Comparison of ENCODE assay signal across 9 mouse cellular contexts in genomic region chr6:119449060-119449499, GRCm38 (mm10). TPM values are rescaled to one million over a fixed set of nuclear protein-coding genes. Genes with fewer than 3 reads are reported as not detected.
DNase-seq lines count a peak whose midpoint lies in the region; ATAC-seq and TF ChIP-seq lines count a peak whose summit lies in the region.
"Had no signal": no experiment of that assay in that cellular context is flagged by ENCODE, and none has a peak within 500 bp of the region (broad histone marks: within the 10 kb centered on the region; RNA-seq: fewer than 3 reads in every experiment).

No protein-coding gene starts in this region.

- no peaks in the 10 kb centered on the region for H3K36me3 ChIP-seq in forebrain, embryonic 16.5 days (ENCODE audit: control insufficient read depth, insufficient read depth)
- H3K36me3 ChIP-seq in intestine, embryonic 14.5 days (ENCODE audit: control insufficient read depth, insufficient read depth, low read length) = no peaks in the 10 kb centered on the region
- H3K36me3 ChIP-seq in liver, embryonic 15.5 days (replicated peaks) = no peaks in the 10 kb centered on the region
- H3K36me3 ChIP-seq in neural tube, embryonic 13.5 days = no peaks in the 10 kb centered on the region

- peaks cover 36% of the 10 kb centered on the region for H3K4me1 ChIP-seq in forebrain, embryonic 16.5 days (replicated peaks; ENCODE audit: control insufficient read depth, insufficient read depth, low read length)
- peaks cover 15% of the 10 kb centered on the region for H3K4me1 ChIP-seq in intestine, embryonic 14.5 days (replicated peaks; ENCODE audit: control insufficient read depth, insufficient read depth, low read length)
- peaks cover 3% of the 10 kb centered on the region for H3K4me1 ChIP-seq in liver, embryonic 15.5 days (replicated peaks)
- peaks cover 48% of the 10 kb centered on the region for H3K4me1 ChIP-seq in neural tube, embryonic 13.5 days (replicated peaks)

- peak; percentile 57 for TF ChIP-seq CTCF in gastrocnemius, adult 2 months (IDR thresholded peaks at IDR 0.05)

- peak overlapping the region; percentile 18; the same call in 1 of the 2 replicates for H3K9ac ChIP-seq in forebrain, embryonic 16.5 days (replicated peaks; ENCODE audit: low read depth, low read length)
- H3K9ac ChIP-seq in intestine, embryonic 14.5 days (ENCODE audit: low read length) = peak overlapping the region; percentile 37
- no peak overlapping the region for H3K9ac ChIP-seq in liver, embryonic 15.5 days
- H3K9ac ChIP-seq in neural tube, embryonic 13.5 days = peak overlapping the region; percentile 58; the same call in 1 of the 2 replicates

- no peak for ATAC-seq in forebrain, embryonic 16.5 days
- peak; percentile 67 for ATAC-seq in intestine, embryonic 14.5 days (replicated peaks; ENCODE audit: low FRiP score, low TSS enrichment, low read depth)
- no peak for ATAC-seq in liver, embryonic 15.5 days (ENCODE audit: insufficient read depth)
- ATAC-seq in neural tube, embryonic 13.5 days (ENCODE audit: low read depth) = no peak
- ATAC-seq in erythroblast, adult 5-6 weeks (replicated peaks; ENCODE audit: low FRiP score, poor library complexity, severe bottlenecking) = no peak
- ATAC-seq: Patski had no signal

- H3K27me3 ChIP-seq in forebrain, embryonic 16.5 days (replicated peaks; ENCODE audit: control insufficient read depth, insufficient read depth, low read length) = no peaks in the 10 kb centered on the region
- H3K27me3 ChIP-seq in intestine, embryonic 14.5 days (replicated peaks; ENCODE audit: control insufficient read depth, insufficient read depth, low read length) = no peaks in the 10 kb centered on the region
- peaks cover 88% of the 10 kb centered on the region for H3K27me3 ChIP-seq in liver, embryonic 15.5 days
- peaks cover 4% of the 10 kb centered on the region; the same call in 1 of the 2 replicates for H3K27me3 ChIP-seq in neural tube, embryonic 13.5 days
- H3K27me3 ChIP-seq: Patski had no signal

- peak overlapping the region; percentile 55 for H3K4me3 ChIP-seq in gastrocnemius, adult 2 months
- peak overlapping the region; percentile 23 for H3K4me3 ChIP-seq in forebrain, embryonic 16.5 days (replicated peaks; ENCODE audit: low read length)
- H3K4me3 ChIP-seq in intestine, embryonic 14.5 days (ENCODE audit: low read depth, low read length) = peak overlapping the region; percentile 25
- H3K4me3 ChIP-seq in liver, embryonic 15.5 days (replicated peaks) = peak overlapping the region; percentile 13; the same call in 1 of the 2 replicates
- peak overlapping the region; percentile 32 for H3K4me3 ChIP-seq in neural tube, embryonic 13.5 days

- no peak overlapping the region for H3K27ac ChIP-seq in gastrocnemius, adult 2 months
- H3K27ac ChIP-seq in forebrain, embryonic 16.5 days (ENCODE audit: low read length) = no peak overlapping the region
- no peak overlapping the region for H3K27ac ChIP-seq in intestine, embryonic 14.5 days (ENCODE audit: low read depth)
- H3K27ac ChIP-seq in liver, embryonic 15.5 days (replicated peaks) = no peak overlapping the region
- H3K27ac ChIP-seq in neural tube, embryonic 13.5 days (replicated peaks) = no peak overlapping the region

- 4% methylated on average over 22 of the region's 23 CpGs for WGBS in forebrain, embryonic 16.5 days
- 3% methylated on average over 23 of the region's 23 CpGs for WGBS in intestine, embryonic 14.5 days
- WGBS in liver, embryonic 15.5 days (ENCODE audit: insufficient replicate concordance) = 5% methylated on average over 23 of the region's 23 CpGs
- WGBS in neural tube, embryonic 13.5 days = 2% methylated on average over 15 of the region's 23 CpGs

- peak; percentile 71 for DNase-seq in gastrocnemius, adult 2 months
- no peak for DNase-seq in gastrocnemius, adult 8-10 months (ENCODE audit: low spot score in 2 of 2)
- DNase-seq in adrenal gland, adult 8-10 months = peak; percentile 59
- DNase-seq in intestine, embryonic 14.5 days (ENCODE audit: low spot score) = peak; percentile 79

- intact Hi-C loops in gastrocnemius, adult 2 months (cut with DNase I) = no loop called here

- H3K9me3 ChIP-seq in forebrain, embryonic 16.5 days (ENCODE audit: control insufficient read depth, low read length) = no peaks in the 10 kb centered on the region
- no peaks in the 10 kb centered on the region for H3K9me3 ChIP-seq in intestine, embryonic 14.5 days (ENCODE audit: control insufficient read depth, low read length)
- H3K9me3 ChIP-seq in liver, embryonic 15.5 days (replicated peaks) = no peaks in the 10 kb centered on the region
- H3K9me3 ChIP-seq in neural tube, embryonic 13.5 days = no peaks in the 10 kb centered on the region

- peak overlapping the region; percentile 55 for H3K4me2 ChIP-seq in forebrain, embryonic 16.5 days (ENCODE audit: low read length)
- peak overlapping the region; percentile 67 for H3K4me2 ChIP-seq in intestine, embryonic 14.5 days (ENCODE audit: low read length)
- peak overlapping the region; percentile 59 for H3K4me2 ChIP-seq in liver, embryonic 15.5 days
- H3K4me2 ChIP-seq in neural tube, embryonic 13.5 days = peak overlapping the region; percentile 59

RNA-seq across cellular contexts. Expression of gene Fbxl14, which starts 30.4 kb away (rescaled TPM):
- total RNA-seq in gastrocnemius, adult 2 months (2021) = 10 to 100 TPM; 10.3 to 10.4 TPM
- total RNA-seq in gastrocnemius, adult 8-10 months (2022) = 10 to 100 TPM; 10.2 to 13.8 (median 11.8) TPM
- total RNA-seq in adrenal gland, adult 8-10 months (2022) = 10 to 100 TPM; 35.2 to 38.8 (median 36.3) TPM
- polyA plus RNA-seq in forebrain, embryonic 16.5 days (2015; fragmentation: Nextera tagmentation; extraction: Ambion mirVana) = 3.1 and 3.3 TPM in 2 replicates
- 6.4 and 6.8 TPM in 2 replicates for polyA plus RNA-seq in intestine, embryonic 14.5 days (2014; fragmentation: Nextera tagmentation; extraction: Ambion mirVana)
- polyA plus RNA-seq in liver, embryonic 15.5 days (2015; fragmentation: Nextera tagmentation; extraction: Ambion mirVana) = 2.1 and 2.4 TPM in 2 replicates
- 2.8 and 3.0 TPM in 2 replicates for polyA plus RNA-seq in neural tube, embryonic 13.5 days (2015; fragmentation: Nextera tagmentation; extraction: Ambion mirVana)
- 9.2 and 12.5 TPM in 2 replicates for total RNA-seq in erythroblast, adult 5-6 weeks (2015; ENCODE audit: low replicate concordance)
- 10.5 and 12.0 TPM in 2 replicates for total RNA-seq in erythroblast, adult 5-6 weeks (2017; ENCODE audit: low replicate concordance)

RNA-seq across cellular contexts. Expression of gene Adipor2, which starts 31.6 kb away (rescaled TPM):
- 10 to 100 TPM; 87.7 to 94.8 TPM for total RNA-seq in gastrocnemius, adult 2 months (2021)
- 100 to 1,000 TPM in 1 of 4 experiments, 10 to 100 TPM in 3; 89.7 to 104 (median 97.1) TPM for total RNA-seq in gastrocnemius, adult 8-10 months (2022)
- total RNA-seq in adrenal gland, adult 8-10 months (2022) = 100 to 1,000 TPM in 3 of 4 experiments, 10 to 100 TPM in 1; 81.4 to 148 (median 128) TPM
- 40.9 and 47.4 TPM in 2 replicates for polyA plus RNA-seq in forebrain, embryonic 16.5 days (2015; fragmentation: Nextera tagmentation; extraction: Ambion mirVana)
- polyA plus RNA-seq in intestine, embryonic 14.5 days (2014; fragmentation: Nextera tagmentation; extraction: Ambion mirVana) = 34.6 and 45.5 TPM in 2 replicates
- polyA plus RNA-seq in liver, embryonic 15.5 days (2015; fragmentation: Nextera tagmentation; extraction: Ambion mirVana) = 36.5 and 38.5 TPM in 2 replicates
- 33.4 and 39.2 TPM in 2 replicates for polyA plus RNA-seq in neural tube, embryonic 13.5 days (2015; fragmentation: Nextera tagmentation; extraction: Ambion mirVana)
- 29.2 and 29.7 TPM in 2 replicates for total RNA-seq in erythroblast, adult 5-6 weeks (2015; ENCODE audit: low replicate concordance)
- 35.7 and 40.3 TPM in 2 replicates for total RNA-seq in erythroblast, adult 5-6 weeks (2017; ENCODE audit: low replicate concordance)

Comparison
In these comparisons a context has a peak if more than half of its experiments do, and no peak if none do; other contexts are left out.
1. DNase-seq: peak in gastrocnemius, adult 2 months (single experiment), adrenal gland, adult 8-10 months (single experiment) and intestine, embryonic 14.5 days (single experiment); none in gastrocnemius, adult 8-10 months (0 of 2).
2. Peak in every context shown above with its lines, with median percentiles within 50 percentile points of each other: H3K4me3 ChIP-seq and H3K4me2 ChIP-seq.